Mouse (Mus musculus) G1E (cell line): ENCODE measurements around the gene Ppara. TPM values are rescaled to one million over a fixed set of nuclear protein-coding genes. Genes with fewer than 3 reads are reported as not detected.

ENCODE experiments used
- ATAC-seq: 2 replicates; pipeline ENCODE4 v1.8.0; 2016; ENCODE audit warnings: mild to moderate bottlenecking; ENCODE audit not compliant: insufficient number of reproducible peaks, poor library complexity, low FRiP score, severe bottlenecking; ENCODE audit errors: extremely low read depth
- DNase-seq: peaks from one replicate; pipeline ENCODE4 v3.0.0; 2012; ENCODE audit warnings: low spot score
- H3K27me3 ChIP-seq: 2 replicates; pipeline ENCODE4 v1.6.1; 2012; ENCODE audit warnings: mild to moderate bottlenecking, low read length, inconsistent platforms; ENCODE audit not compliant: insufficient read depth
- H3K36me3 ChIP-seq: replicated peaks from 2 replicates; pipeline ENCODE3; 2012; ENCODE audit warnings: mild to moderate bottlenecking, inconsistent platforms
- H3K4me1 ChIP-seq: 2 replicates; pipeline ENCODE4 v1.6.1; 2012; ENCODE audit warnings: low read depth, low read length, inconsistent platforms, mixed read lengths; ENCODE audit not compliant: insufficient read depth
- H3K4me3 ChIP-seq: 2 replicates; pipeline ENCODE4 v1.5.1; 2012; ENCODE audit warnings: low read depth, mild to moderate bottlenecking, inconsistent platforms, low read length, moderate library complexity, mixed read lengths
- H3K9me3 ChIP-seq: replicated peaks from 2 replicates; pipeline ENCODE4 v1.6.1; 2012; ENCODE audit warnings: inconsistent platforms
- CTCF ChIP-seq: IDR thresholded peaks from 2 replicates; pipeline ENCODE4 v1.5.1; 2012; ENCODE audit warnings: low read depth, low read length, inconsistent platforms, mixed read lengths
- GATA1 ChIP-seq: IDR thresholded peaks from 2 replicates; pipeline ENCODE4 v1.6.1; 2012; ENCODE audit warnings: borderline replicate concordance, low read length, inconsistent platforms, mixed read lengths
- GATA2 ChIP-seq: IDR thresholded peaks from 2 replicates; pipeline ENCODE4 v1.6.1; 2012; ENCODE audit warnings: low read depth, low read length, inconsistent platforms, borderline replicate concordance
- POLR2AphosphoS5 ChIP-seq: IDR thresholded peaks from 2 replicates; pipeline ENCODE4 v1.6.1; 2012; ENCODE audit warnings: low read depth, low read length, inconsistent platforms; ENCODE audit not compliant: insufficient replicate concordance
- TAL1 ChIP-seq: conservative IDR thresholded peaks from 2 replicates; pipeline ENCODE4 v1.6.1; 2012; ENCODE audit warnings: low read depth, low read length, inconsistent platforms, mixed read lengths
- polyA plus RNA-seq: library from polyadenylated mRNA; stranded (reverse); fragments of >175 nt; gene quantifications from 2 replicates; pipeline ENCODE4 v1.2.3, GENCODE M21; 2012
- total RNA-seq, 2 experiments: library from RNA; stranded (forward) in 1 of 2; stranded (reverse) in 1 of 2; fragments of 200-1000 nt in 1 of 2; fragments of >200 nt in 1 of 2; fragmentation: Nextera tagmentation in 1 of 2; gene quantifications; 2 replicates each; pipeline ENCODE4 v1.2.3; 2014 to 2017

Ppara gene
- total and polyA plus RNA-seq, 3 experiments: 0.11 TPM; not detected in 2

GRCm38 (mm10) chr15:85735063-85735835 is 466 bp downstream of the Ppara start:
- TF ChIP-seq CTCF (no peak), TAL1 (no peak), POLR2AphosphoS5 (no peak)

DNA sequence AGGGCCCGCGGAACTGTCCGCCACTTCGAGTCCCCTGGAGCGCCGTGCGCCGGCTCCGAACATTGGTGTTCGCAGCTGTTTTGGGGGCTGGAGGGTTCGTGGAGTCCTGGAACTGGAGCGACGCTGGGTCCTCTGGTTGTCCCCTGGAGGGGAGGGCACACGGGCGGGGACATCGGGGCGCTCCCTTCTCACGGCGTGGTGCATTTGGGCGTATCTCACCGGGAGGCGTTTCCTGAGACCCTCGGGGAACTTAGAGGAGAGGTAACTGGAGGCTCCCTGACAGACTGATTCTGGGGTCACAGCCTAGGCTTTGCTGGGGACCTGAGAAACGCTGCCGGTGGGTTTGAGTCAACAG is 1.0 kb downstream of the Ppara start:
- peaks cover 13% of the 10 kb centered on the region; the same call in 1 of the 2 replicates for H3K27me3 ChIP-seq
- no peak for DNase-seq
- peak overlapping the region; percentile 68 for H3K4me3 ChIP-seq
- no peaks in the 10 kb centered on the region for H3K9me3 ChIP-seq
- H3K4me1 ChIP-seq: peaks cover 12% of the 10 kb centered on the region; the same call in 1 of the 2 replicates
- ATAC-seq: no peak
- TF ChIP-seq POLR2AphosphoS5 (no peak), GATA1 (no peak)
- H3K36me3 ChIP-seq: no peaks in the 10 kb centered on the region

More at GRCm38 (mm10) chr15:85735063-85735835, 466 bp downstream of the Ppara start:
- Histone ChIP-seq H3K27me3 (peaks cover 13% of the 10 kb centered on the region; the same call in 1 of the 2 replicates), H3K4me3 (peak overlapping the region; percentile 68), H3K36me3 (no peaks in the 10 kb centered on the region), H3K9me3 (no peaks in the 10 kb centered on the region), H3K4me1 (peaks cover 12% of the 10 kb centered on the region; the same call in 1 of the 2 replicates)
- ATAC-seq (peak; percentile 28; the same call in 1 of the 2 replicates), DNase-seq (peak; percentile 91)

DNA sequence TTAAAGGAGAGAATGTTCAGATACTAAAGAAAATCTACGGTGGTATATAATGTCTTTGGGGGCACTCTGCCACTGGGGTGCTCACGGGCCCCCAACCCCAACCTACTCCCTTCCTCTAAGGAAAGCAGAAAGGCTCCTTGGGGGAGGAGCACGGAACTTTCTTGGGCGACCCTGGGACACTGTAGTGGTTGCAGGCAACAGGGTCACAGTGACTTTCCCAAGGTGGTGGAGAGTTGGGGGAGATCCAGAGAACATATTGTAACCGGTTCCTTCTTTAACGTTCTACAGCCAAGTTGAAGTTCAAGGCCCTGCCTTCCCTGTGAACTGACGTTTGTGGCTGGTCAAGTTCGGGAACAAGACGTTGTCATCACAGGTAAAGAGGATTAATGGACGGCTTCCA is 1.7 kb downstream of the Ppara start:
- no peaks in the 10 kb centered on the region for H3K36me3 ChIP-seq
- H3K9me3 ChIP-seq: no peaks in the 10 kb centered on the region
- peaks cover 13% of the 10 kb centered on the region; the same call in 1 of the 2 replicates for H3K27me3 ChIP-seq
- ATAC-seq (no peak), DNase-seq (no peak)
- no peak overlapping the region for H3K4me3 ChIP-seq
- peaks cover 12% of the 10 kb centered on the region; the same call in 1 of the 2 replicates for H3K4me1 ChIP-seq
- TF ChIP-seq CTCF (no peak), GATA2 (no peak), TAL1 (no peak), GATA1 (no peak), POLR2AphosphoS5 (no peak)

- Histone ChIP-seq H3K27me3 (peaks cover 13% of the 10 kb centered on the region; the same call in 1 of the 2 replicates), H3K4me1 (peaks cover 12% of the 10 kb centered on the region; the same call in 1 of the 2 replicates), H3K4me3 (no peak overlapping the region), H3K9me3 (no peaks in the 10 kb centered on the region), H3K36me3 (no peaks in the 10 kb centered on the region)
- DNase-seq (no peak), ATAC-seq (no peak)
- TF ChIP-seq POLR2AphosphoS5: no peak
- no peak for TF ChIP-seq GATA1
- no peak for TF ChIP-seq GATA2
- no peak for TF ChIP-seq CTCF
These were observed 3.6 kb downstream of the Ppara start for GRCm38 (mm10) chr15:85738416-85738815.

DNA sequence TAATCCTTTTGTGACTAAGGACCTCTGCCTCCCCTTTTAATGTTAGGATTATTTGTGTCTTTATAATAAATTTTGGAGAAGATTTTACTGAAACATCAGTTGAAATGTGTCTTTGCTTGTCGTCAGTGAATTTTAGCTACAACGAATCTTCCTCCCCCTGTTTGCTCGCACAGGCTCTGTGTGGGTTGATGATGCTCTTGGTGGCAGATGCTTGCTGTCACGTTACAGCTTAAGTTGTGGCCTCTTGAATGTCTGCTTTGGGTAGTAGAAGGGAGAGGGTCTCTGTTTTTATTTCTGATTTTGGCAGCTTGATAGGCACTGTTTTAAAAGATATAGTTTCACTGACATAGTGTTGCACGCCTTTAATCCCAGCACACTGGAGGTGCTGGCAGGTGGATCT is 4.2 kb downstream of the Ppara start:
- DNase-seq: no peak
- H3K4me1 ChIP-seq: peaks cover 12% of the 10 kb centered on the region; the same call in 1 of the 2 replicates
- ATAC-seq: no peak
- H3K9me3 ChIP-seq: no peaks in the 10 kb centered on the region
- H3K27me3 ChIP-seq: peaks cover 15% of the 10 kb centered on the region; the same call in 1 of the 2 replicates
- no peak overlapping the region for H3K4me3 ChIP-seq
- TF ChIP-seq TAL1 (no peak), CTCF (no peak), GATA2 (no peak), GATA1 (no peak), POLR2AphosphoS5 (no peak)
- no peaks in the 10 kb centered on the region for H3K36me3 ChIP-seq

DNA sequence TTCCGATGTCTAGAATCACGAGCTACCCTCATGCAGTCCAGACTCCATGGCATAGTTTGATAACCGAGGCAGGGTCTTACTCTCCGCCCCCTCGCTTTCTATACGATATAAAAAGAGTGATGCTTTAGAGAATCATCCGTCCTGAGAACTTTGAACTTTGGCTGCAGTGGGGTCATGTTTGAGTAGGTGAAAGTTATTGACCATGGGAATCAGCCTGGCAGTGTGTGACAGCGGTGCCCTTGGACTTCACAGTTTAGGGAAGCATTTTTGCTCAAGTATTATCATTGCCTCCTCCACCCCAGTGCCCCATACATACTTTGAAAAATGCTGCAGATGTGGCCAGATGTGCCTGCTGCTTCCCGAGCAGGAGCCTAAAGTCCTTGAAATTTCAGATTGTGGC is 7.8 kb downstream of the Ppara start:
- H3K27me3 ChIP-seq: peaks cover 3% of the 10 kb centered on the region; the same call in 1 of the 2 replicates
- TF ChIP-seq CTCF: no peak
- TF ChIP-seq GATA2: no peak
- TF ChIP-seq POLR2AphosphoS5: no peak
- no peak for TF ChIP-seq GATA1
- no peak for TF ChIP-seq TAL1
- no peak for ATAC-seq

More for the DNA sequence above, 7.8 kb downstream of the Ppara start:
- no peak for DNase-seq
- Histone ChIP-seq H3K4me3 (no peak overlapping the region), H3K36me3 (no peaks in the 10 kb centered on the region), H3K4me1 (no peaks in the 10 kb centered on the region), H3K9me3 (no peaks in the 10 kb centered on the region)
